Mouse (Mus musculus) spleen, adult 2 months (tissue): ENCODE measurements around the gene Use1.

Experiments
- CTCF ChIP-seq: fragments of 200-500 bp; IDR thresholded peaks from 2 replicates; pipeline ENCODE4 v1.5.1; 2011; ENCODE audit warnings: mild to moderate bottlenecking, inconsistent platforms; ENCODE audit not compliant: insufficient read depth, insufficient read length, insufficient replicate concordance; ENCODE audit errors: extremely low read depth
- POLR2A ChIP-seq: fragments of 200-500 bp; IDR thresholded peaks from 2 replicates; pipeline ENCODE4 v1.6.1; 2011; ENCODE audit warnings: low read depth, low read length, inconsistent platforms

GRCm38 (mm10) chr8:71396639-71397305, 30.1 kb downstream of the Use1 start, which contains the start of gene Babam1:
- no peak for TF ChIP-seq CTCF
- TF ChIP-seq POLR2A, result peak; percentile 65; the same call in 1 of the 2 replicates
